Mouse (Mus musculus): Measurements from ENCODE around the gene Pdcl2.
A peak's percentile ranks its signal among the peaks of the same experiment; 100 is the strongest.

DNA sequence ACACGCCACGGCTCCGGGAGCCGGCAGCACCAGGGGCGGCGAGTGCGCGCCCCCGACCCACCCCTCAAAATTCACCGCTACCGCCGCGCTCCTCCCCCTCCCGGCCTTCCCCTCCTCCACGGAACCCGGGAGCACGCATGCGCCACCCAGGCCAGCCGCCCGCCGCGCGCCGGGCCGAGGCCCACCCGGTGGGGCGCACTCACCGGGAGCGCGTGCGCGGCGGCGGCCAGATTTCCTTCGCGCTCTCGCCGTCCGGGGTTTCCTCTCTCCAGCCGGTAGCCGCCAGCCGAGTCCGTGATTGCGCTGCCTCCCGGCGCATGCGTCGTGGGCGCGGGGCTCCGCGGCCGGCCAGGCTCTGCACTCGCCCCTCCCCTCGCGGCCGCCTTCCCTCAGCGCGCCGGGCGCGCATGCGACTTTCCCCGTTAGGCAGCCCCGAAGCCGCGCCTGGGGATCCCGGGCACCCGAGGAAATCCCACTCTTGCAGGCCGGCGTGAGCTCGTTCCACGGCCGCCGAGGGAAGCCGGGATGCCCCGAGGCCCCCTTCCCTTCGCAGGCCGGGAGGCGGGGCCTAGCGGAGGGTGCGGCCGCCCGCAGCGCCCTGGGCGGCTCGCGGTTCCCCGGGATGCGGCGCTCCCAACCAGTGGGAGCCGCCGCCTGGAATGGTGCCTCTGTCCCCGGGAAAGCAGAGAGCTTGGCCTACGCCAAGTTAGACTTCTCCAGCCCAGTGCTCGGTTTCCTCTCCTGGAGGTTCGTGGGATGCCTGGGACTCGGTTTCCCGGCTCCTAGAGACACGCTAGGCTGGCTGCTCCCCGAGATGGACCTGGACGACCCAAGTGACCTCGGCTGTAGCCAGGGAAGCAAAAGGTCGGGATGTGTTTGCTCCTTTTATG is 26.3 kb downstream of the Pdcl2 start, which contains the start of gene Clock:
- TF ChIP-seq POLR2A (IDR thresholded peaks at IDR 0.05; ENCODE audit: extremely low read depth, insufficient read depth, low read length) (peak; percentile 61), CTCF (IDR thresholded peaks at IDR 0.05; ENCODE audit: extremely low read depth, insufficient read depth, low read length) (no peak)
